In genomic region chr11:70308296-70308695, GRCm38 (mm10) we compare ENCODE assay signal across 14 mouse cellular contexts. TPM values are rescaled to one million over a fixed set of nuclear protein-coding genes. Genes with fewer than 3 reads are reported as not detected.
DNase-seq lines count a peak whose midpoint lies in the region; ATAC-seq and TF ChIP-seq lines count a peak whose summit lies in the region.
"Had no signal": no experiment of that assay in that cellular context is flagged by ENCODE, and none has a peak within 500 bp of the region (broad histone marks: within the 10 kb centered on the region; RNA-seq: fewer than 3 reads in every experiment).

No protein-coding gene starts in this region.

- H3K9me3 ChIP-seq in kidney, embryonic 16.5 days (ENCODE audit: low read length), result no peaks in the 10 kb centered on the region
- no peaks in the 10 kb centered on the region for H3K9me3 ChIP-seq in E14TG2a.4 (ENCODE audit: low read length)
- H3K9me3 ChIP-seq: embryonic facial prominence, embryonic 13.5 days; midbrain, embryonic 13.5 days had no signal

- no peak for ATAC-seq in kidney, embryonic 16.5 days (ENCODE audit: low FRiP score, low TSS enrichment)
- ATAC-seq: activated CD4-positive, CD25-positive, alpha-beta regulatory T cell, adult 4 months; hindbrain, embryonic 16.5 days; midbrain, embryonic 13.5 days had no signal

- H3K36me3 ChIP-seq in kidney, embryonic 16.5 days (ENCODE audit: insufficient read depth, low read length), result no peaks in the 10 kb centered on the region
- H3K36me3 ChIP-seq in E14TG2a.4 (ENCODE audit: insufficient read depth, low read length), result no peaks in the 10 kb centered on the region
- H3K36me3 ChIP-seq: embryonic facial prominence, embryonic 13.5 days; midbrain, embryonic 13.5 days had no signal

- H3K4me2 ChIP-seq in kidney, embryonic 16.5 days (replicated peaks; ENCODE audit: low read depth, low read length), result no peak overlapping the region
- H3K4me2 ChIP-seq: embryonic facial prominence, embryonic 13.5 days; heart, embryonic 11.5 days; midbrain, embryonic 13.5 days had no signal

- H3K4me3 ChIP-seq in kidney, embryonic 16.5 days (ENCODE audit: low read length), result no peak overlapping the region
- H3K4me3 ChIP-seq in E14TG2a.4 (replicated peaks; ENCODE audit: low read length), result no peak overlapping the region
- H3K4me3 ChIP-seq: embryonic facial prominence, embryonic 13.5 days; midbrain, embryonic 13.5 days had no signal

- peak; percentile 40 for TF ChIP-seq CTCF in E14TG2a.4 (conservative IDR thresholded peaks at IDR 0.05; ENCODE audit: low read length)

- WGBS in kidney, embryonic 16.5 days, result 94% methylated on average over 2 of the region's 2 CpGs

- no peak overlapping the region for H3K27ac ChIP-seq in kidney, embryonic 16.5 days (ENCODE audit: low read length)
- H3K27ac ChIP-seq: embryonic facial prominence, embryonic 13.5 days; midbrain, embryonic 13.5 days had no signal

- no peak overlapping the region for H3K9ac ChIP-seq in kidney, embryonic 16.5 days (replicated peaks; ENCODE audit: low read length)
- H3K9ac ChIP-seq: embryonic facial prominence, embryonic 13.5 days; midbrain, embryonic 13.5 days had no signal

- peak; percentile 28 for DNase-seq in kidney, postnatal 10 days
- DNase-seq in A20 (ENCODE audit: low read depth, low spot score), result peak; percentile 44
- DNase-seq in lung, postnatal 14 days, result peak; percentile 26
- no peak for DNase-seq in cerebellum, adult 11 months
- no peak for DNase-seq in layer of hippocampus, adult 9-10 months (ENCODE audit: low spot score)

- no peaks in the 10 kb centered on the region; the same call in 1 of the 2 replicates for H3K27me3 ChIP-seq in kidney, embryonic 16.5 days (ENCODE audit: insufficient read depth, low read length)
- H3K27me3 ChIP-seq in E14TG2a.4 (ENCODE audit: insufficient read depth, low read length), result 0 out of 2 replicates have a peak, but pooled peaks cover 5% of the 10 kb centered on the region

- peaks cover 14% of the 10 kb centered on the region for H3K4me1 ChIP-seq in kidney, embryonic 16.5 days (ENCODE audit: insufficient read depth, low read length)
- 0 out of 2 replicates have a peak, but pooled peaks cover 3% of the 10 kb centered on the region for H3K4me1 ChIP-seq in E14TG2a.4 (replicated peaks; ENCODE audit: low read depth, low read length)
- H3K4me1 ChIP-seq: embryonic facial prominence, embryonic 13.5 days; midbrain, embryonic 13.5 days had no signal

RNA-seq across cellular contexts. Expression of gene Alox12e, which starts 14.1 kb away (rescaled TPM):
- polyA plus RNA-seq in kidney, embryonic 16.5 days (2015; fragmentation: Nextera tagmentation; extraction: Ambion mirVana), result 0.07 and 0.09 TPM in 2 replicates
- polyA plus RNA-seq: activated CD4-positive, CD25-positive, alpha-beta regulatory T cell, adult 4 months; heart, embryonic 11.5 days; neural tube, embryonic 14.5 days; stomach, embryonic 16.5 days had no signal

RNA-seq across cellular contexts. Expression of gene Alox15, which starts 43.5 kb away (rescaled TPM):
- 2.0 TPM in 2 replicates for polyA plus RNA-seq in kidney, embryonic 16.5 days (2015; fragmentation: Nextera tagmentation; extraction: Ambion mirVana)
- polyA plus RNA-seq: hindbrain, embryonic 16.5 days; midbrain, embryonic 13.5 days; neural tube, embryonic 14.5 days had no signal

RNA-seq across cellular contexts. Expression of gene Alox12, which starts 53.1 kb away (rescaled TPM):
- polyA plus RNA-seq in kidney, embryonic 16.5 days (2015; fragmentation: Nextera tagmentation; extraction: Ambion mirVana), result 6.5 and 6.9 TPM in 2 replicates
- polyA plus RNA-seq: activated CD4-positive, CD25-positive, alpha-beta regulatory T cell, adult 4 months had no signal

Comparison
In these comparisons a context has a peak if more than half of its experiments do, and no peak if none do; other contexts are left out.
1. DNase-seq: peak in kidney, postnatal 10 days (single experiment), A20 (single experiment) and lung, postnatal 14 days (single experiment); none in cerebellum, adult 11 months (single experiment) and layer of hippocampus, adult 9-10 months (single experiment).